Mouse (Mus musculus): ENCODE results near the gene Gm4312.
"Not testable (repeated sequence)": the region's sequence is repeated elsewhere in the genome, so short reads cannot be mapped to it uniquely, and the experiment has no call there.

DNA sequence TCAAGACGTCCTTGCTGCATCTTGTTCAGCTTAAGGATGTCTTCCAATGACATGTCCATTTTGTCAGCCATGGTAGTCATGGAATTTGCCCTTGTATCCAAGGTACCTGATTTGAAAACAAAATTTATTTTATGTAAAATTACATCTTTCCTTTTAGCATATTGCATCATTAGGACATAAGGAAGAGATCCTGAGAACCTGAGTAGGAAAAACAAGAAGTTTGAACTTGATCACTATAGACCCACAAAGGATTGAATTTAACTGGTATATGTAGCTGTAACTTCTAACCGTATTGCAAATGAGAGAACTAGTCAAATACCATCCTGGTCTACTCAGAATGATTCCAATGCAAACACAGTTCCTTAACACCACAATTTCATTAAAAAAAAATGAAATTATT lies at the start of gene Gm4312:
- not testable (repeated sequence) for TF ChIP-seq CTCF (IDR thresholded peaks at IDR 0.05; ENCODE audit: borderline replicate concordance, control insufficient read depth, extremely low read depth, insufficient read depth, low read length, poor library complexity); POLR2A (IDR thresholded peaks at IDR 0.05; ENCODE audit: control insufficient read depth, extremely low read depth, insufficient read depth, low read length, poor library complexity)

Data from thymus, adult 2 months (tissue).